Mouse (Mus musculus) cerebellum, adult 2 months (tissue): ENCODE data around the gene Rpl11.

Experiments used
- CTCF ChIP-seq: fragments of 200-500 bp; IDR thresholded peaks from 2 replicates; pipeline ENCODE4 v1.5.1; 2011; ENCODE audit warnings: low read depth, mild to moderate bottlenecking, control low read depth, low read length, moderate library complexity, borderline replicate concordance; ENCODE audit not compliant: insufficient read depth
- POLR2A ChIP-seq: fragments of 200-500 bp; IDR thresholded peaks from 2 replicates; pipeline ENCODE4 v1.6.1; 2011; ENCODE audit warnings: low read length, control low read depth, borderline replicate concordance; ENCODE audit not compliant: insufficient read depth

DNA sequence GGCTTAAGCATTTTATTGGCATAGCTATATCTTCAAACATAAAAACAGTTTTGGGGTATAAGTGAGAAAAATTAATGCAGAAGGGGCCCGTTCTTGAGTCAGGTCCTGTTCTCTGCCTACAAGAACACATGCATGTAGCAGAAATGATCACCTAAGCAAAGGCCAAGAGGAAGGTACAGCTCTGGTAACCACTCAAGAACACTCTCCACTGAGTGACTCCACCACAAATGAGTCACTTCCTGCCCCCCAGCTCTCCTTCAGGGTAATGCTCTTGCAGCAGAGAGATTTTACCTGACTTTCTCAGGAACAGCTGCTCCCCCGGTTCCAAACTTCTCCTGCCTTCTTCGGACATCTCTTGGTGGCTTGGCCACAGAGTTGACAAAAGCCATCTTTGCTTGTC, 46.4 kb downstream of the Rpl11 start:
- TF ChIP-seq POLR2A, result no peak
- TF ChIP-seq CTCF, result no peak
